Mouse (Mus musculus) ES-CJ7 (cell line): ENCODE results near the gene Cdh13.

Source experiments
- DNase-seq: peaks from one replicate; pipeline ENCODE4 v3.0.0; 2011; ENCODE audit warnings: low read depth, low spot score

Gene Cdh13

GRCm38 (mm10) chr8:118380782-118381181, 97.2 kb downstream of the Cdh13 start:
- no peak for DNase-seq

DNA sequence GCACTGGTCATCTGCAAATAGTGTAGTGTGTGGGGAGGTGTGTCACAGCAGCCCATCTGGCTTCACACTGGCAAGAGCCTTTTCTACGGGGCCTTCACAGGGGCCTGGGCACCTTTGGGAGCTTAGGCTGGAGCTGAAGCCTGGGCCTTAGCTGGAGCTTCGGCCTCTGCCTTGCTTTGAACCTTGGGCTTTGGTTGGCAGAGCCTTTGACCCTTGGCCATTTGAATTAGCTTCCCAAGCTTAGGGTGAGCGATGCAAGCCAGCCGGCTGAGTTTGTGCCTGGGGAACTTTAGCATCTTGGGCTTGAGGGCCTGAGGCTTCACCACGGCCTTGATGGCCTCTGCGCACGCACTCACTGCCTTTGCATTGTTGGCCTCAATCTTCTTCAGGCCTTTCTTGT, 98.1 kb downstream of the Cdh13 start:
- no peak for DNase-seq

DNA sequence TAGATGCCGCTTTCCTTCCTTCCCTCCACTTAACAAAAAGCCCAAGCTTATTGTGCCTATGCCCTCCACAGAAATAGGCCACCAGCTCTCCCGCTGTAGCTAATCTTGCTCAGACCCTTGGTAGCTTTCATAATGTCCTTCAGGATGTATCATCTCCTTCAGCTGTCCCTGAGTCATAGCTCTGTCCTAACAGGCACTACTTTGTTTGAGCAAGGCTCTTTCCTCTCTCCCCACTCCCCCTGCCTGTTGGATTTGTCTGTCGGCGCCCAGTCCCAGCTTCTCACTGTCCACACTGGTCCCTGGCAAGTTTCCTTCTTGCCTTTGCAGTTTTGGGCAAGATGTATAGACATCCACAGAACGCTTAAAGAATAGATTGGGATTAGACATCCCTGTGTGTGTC, 100.8 kb downstream of the Cdh13 start:
- no peak for DNase-seq

- no peak for DNase-seq
Measured at GRCm38 (mm10) chr8:118389456-118389855, 105.9 kb downstream of the Cdh13 start.

DNA sequence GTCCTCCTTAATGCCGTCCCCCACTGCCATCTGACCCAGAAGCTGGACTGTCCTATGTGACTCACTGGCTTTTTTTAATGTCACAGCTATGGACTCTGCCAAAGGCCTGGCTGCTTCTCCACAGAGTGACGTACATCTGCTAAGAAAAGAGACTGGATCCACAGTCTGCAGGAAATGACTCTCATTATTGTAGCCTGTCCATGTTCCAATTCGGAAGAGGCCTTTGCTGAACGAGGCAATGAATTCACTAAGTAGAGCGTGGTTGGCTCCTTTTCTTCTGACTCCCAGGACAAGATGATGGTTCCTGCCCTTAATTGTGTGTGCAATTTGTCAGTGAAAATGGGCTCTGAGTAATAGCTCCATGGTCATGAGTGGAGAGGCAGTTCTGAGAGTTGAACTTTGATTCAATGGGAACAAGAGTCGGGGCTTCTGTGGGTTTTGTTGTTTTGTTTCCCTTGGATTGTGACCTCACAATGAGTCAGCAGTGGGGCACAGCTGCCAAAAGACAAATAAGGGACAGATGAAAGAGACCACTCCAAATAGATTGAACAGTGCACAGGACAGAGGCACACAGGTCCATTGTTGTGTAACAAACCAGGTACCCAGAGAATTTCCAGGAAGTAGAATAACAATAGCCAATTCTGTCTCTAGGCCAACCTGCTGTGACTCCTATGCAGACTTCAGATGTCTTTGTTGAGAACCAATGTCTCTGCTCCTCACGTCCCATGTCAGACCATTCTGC, 110.5 kb downstream of the Cdh13 start:
- DNase-seq: peak; percentile 81

GRCm38 (mm10) chr8:118395178-118395577, 111.6 kb downstream of the Cdh13 start:
- DNase-seq: no peak

DNA sequence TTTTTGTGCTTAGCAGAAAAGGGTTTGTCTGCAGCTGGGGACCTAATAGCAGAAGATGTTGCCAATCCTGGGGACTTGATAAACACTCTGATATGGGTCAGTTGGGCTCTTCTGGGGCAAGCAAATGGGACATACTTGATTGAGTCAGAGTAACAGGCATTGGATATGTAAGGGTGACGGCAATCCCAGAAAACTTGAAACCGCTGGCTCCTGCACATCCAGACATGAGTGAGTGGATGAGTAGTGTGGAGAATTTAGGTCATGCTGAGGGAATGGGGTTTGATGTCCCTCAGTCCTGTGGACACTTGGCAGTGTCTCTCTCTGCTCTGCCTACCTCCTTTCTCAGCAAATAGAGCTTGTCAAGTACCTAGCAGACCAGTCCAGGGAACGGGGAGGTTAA, 121.3 kb downstream of the Cdh13 start:
- DNase-seq: no peak

GRCm38 (mm10) chr8:118407322-118407721, 123.8 kb downstream of the Cdh13 start:
- DNase-seq: no peak

GRCm38 (mm10) chr8:118409396-118409795, 125.9 kb downstream of the Cdh13 start:
- peak; percentile 85 for DNase-seq

GRCm38 (mm10) chr8:118410341-118410970, 126.9 kb downstream of the Cdh13 start:
- DNase-seq: no peak

GRCm38 (mm10) chr8:118415672-118416071, 132.1 kb downstream of the Cdh13 start:
- DNase-seq: no peak

DNA sequence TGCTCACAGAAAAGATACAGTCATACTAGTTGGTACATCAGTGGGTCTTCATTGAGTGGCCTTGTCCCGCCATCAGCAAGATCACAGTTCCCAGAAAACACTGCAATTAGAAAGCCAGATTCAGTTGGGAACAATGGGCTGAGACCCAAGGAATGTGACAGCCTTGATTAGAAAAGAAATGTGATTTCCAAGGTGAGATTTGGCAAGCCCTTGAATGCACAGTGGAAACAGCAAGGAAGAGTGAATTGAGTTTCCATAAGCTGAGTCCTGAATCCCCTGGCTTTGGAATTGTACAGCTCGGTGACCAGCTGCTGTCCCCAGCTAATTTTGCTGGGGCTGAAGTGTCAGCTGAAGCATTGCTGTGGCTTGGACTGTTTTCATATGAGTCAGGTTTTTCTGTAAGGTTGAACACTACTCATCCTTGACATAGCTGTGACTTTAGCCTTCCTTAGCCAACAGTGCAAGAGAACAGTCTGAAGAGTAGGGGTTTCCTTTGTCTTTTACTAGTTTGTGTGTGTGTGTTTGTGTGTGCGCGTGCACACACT, 133.3 kb downstream of the Cdh13 start:
- DNase-seq: no peak

DNA sequence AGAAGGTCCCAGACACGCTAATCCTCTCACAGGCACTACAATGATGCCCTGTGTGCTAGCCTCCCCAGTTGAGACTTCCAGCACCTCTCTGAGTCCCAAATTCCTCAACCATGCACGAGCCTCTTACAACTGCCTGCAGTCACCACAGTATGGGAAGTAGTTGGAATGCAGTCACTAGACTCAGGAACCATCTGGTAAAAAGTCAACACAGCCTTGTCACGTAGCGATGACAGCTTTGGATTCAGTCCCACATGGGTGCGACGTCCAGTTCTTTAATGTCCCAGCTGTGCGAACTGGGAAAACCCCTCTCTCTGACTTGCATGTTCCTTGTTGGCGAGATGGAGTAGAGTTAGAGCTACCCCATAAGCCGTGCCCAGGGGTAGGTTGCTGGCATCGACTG, 139.1 kb downstream of the Cdh13 start:
- no peak for DNase-seq

DNA sequence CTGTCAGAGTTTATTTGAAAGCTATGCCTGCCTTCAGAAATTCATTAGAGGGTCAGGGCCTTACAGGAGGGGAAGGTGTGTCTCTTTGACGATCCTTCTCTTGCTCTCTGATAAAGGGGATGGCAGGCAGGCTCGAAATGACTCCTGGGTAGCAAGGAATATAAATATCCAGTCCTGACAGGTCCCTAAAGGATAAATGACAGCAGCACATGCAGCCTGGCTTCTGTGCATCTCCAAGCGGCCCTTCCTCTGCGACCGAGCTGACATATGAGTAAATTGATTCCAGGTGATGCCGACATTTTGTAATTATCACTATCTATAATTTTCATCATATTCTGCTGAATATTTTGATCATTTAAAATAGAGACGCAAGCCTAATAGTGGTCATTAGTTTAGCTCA, 145.4 kb downstream of the Cdh13 start:
- no peak for DNase-seq

GRCm38 (mm10) chr8:118431731-118432440, 148.4 kb downstream of the Cdh13 start:
- DNase-seq: no peak

GRCm38 (mm10) chr8:118433553-118434180, 150.1 kb downstream of the Cdh13 start:
- DNase-seq: no peak

DNA sequence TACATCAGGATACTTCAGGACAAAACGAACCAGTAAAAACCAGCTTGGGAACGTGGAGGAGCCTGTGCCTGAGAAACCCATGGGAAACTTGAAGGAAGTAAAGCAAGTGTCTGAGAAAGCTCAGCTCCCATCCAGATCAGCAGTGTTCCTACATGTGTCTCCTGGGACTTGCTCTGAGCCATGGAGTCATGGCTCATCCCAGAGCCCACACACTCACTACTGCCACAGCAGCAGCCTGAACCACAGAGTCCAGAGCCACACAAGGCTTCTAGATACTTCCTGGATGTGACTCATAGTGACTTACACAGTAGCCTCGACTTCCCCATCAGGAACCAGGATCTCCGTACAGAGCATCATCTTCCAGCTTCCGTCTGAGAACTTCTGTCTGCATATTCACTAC, 153.2 kb downstream of the Cdh13 start:
- no peak for DNase-seq

GRCm38 (mm10) chr8:118437152-118437551, 153.6 kb downstream of the Cdh13 start:
- no peak for DNase-seq

DNA sequence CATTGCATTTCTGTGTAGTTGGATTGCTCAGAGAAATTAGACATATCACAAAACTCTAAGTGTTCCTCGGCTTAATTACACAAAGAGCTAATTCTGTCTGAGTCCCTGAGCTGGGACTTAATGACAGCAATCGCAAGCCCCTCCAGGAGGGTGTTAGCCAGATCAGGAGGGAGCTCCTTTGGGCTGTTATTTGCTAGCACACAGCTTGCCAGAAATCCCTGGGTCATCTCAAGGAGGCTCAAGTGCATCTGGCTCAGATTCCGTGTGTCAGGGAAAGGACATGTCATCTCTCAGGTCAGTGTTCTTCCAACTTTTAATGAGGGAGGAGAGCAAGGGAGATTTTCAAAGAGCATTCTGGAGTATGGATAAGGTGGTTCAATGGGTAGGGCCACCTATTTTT, 154.3 kb downstream of the Cdh13 start:
- DNase-seq: no peak

GRCm38 (mm10) chr8:118439857-118440256, 156.3 kb downstream of the Cdh13 start:
- DNase-seq: no peak

DNA sequence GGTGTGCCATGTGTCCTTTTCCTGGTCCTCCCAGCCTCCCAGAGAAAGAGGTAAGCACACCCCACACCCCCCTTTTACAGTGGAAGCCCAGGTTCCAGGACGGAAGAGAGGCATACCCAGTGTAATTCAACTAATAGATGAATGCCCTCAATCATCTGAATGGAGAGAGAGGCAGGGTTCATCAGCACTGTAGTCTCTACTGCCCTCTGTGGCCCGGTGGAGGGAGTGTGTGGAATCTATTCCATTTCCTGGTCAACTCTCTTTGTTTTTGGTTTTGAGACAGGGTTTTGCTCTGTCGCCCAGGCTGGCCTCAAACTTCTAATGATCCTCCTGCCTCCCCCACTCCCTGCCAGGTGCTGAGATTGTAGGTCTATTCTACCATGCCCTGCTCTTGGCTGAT, 159.8 kb downstream of the Cdh13 start:
- peak; percentile 35 for DNase-seq

DNA sequence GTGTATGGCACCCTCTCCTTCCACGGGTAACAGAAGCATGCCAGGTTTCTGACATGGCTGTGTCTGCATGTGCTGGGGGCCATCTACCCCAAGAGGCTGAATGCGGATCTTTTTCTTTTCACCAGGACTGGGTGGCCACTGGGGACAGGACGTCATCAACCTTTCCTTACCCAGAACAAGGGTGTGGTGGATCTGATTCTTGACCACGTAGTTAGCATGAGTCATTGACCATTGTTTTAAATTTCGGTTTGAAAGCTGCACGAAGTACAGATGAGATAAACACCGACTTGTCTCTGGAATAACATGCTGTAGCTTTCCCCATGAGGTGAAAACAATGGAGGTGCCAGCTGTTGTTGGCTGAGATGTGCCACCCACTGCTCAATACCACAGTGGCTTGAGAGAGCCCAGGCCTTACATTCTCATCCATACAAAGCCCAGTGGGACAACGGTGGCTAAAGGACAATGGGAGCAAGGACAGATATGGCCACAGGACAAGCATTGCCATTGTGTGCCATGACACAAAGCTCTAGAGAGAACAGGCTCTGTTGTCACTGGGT, 161.2 kb downstream of the Cdh13 start:
- DNase-seq: no peak
